Mouse (Mus musculus) neural tube, embryonic 13.5 days (tissue): ENCODE results near the gene Fam173a. TPM values are rescaled to one million over a fixed set of nuclear protein-coding genes. Genes with fewer than 3 reads are reported as not detected.
"Not testable (repeated sequence)": the region's sequence is repeated elsewhere in the genome, so short reads cannot be mapped to it uniquely, and the experiment has no call there.

Experiments used
- ATAC-seq: fragments of 200-750 bp; cut with Nextera tagmentation; 2 replicates; pipeline ENCODE4 v1.8.0; 2017; ENCODE audit warnings: low read depth, mild to moderate bottlenecking, moderate TSS enrichment, moderate library complexity
- H3K27ac ChIP-seq: fragments of 300-500 bp; sonication (generic); replicated peaks from 2 replicates; pipeline ENCODE4 v1.5.1; 2015; ENCODE audit warnings: moderate library complexity, mild to moderate bottlenecking, inconsistent platforms
- H3K27me3 ChIP-seq: fragments of 300-500 bp; sonication (generic); 2 replicates; pipeline ENCODE4 v1.6.1; 2015; ENCODE audit warnings: mild to moderate bottlenecking, inconsistent platforms
- H3K36me3 ChIP-seq: fragments of 300-500 bp; sonication (generic); 2 replicates; pipeline ENCODE4 v1.6.1; 2015; ENCODE audit warnings: mild to moderate bottlenecking, inconsistent platforms
- H3K4me1 ChIP-seq: fragments of 300-500 bp; sonication (generic); replicated peaks from 2 replicates; pipeline ENCODE4 v1.6.1; 2015; ENCODE audit warnings: inconsistent platforms
- H3K4me2 ChIP-seq: fragments of 300-500 bp; sonication (generic); 2 replicates; pipeline ENCODE4 v1.6.1; 2015; ENCODE audit warnings: inconsistent platforms, mild to moderate bottlenecking, moderate library complexity
- H3K4me3 ChIP-seq: fragments of 300-500 bp; sonication (generic); 2 replicates; pipeline ENCODE4 v1.5.1; 2015; ENCODE audit warnings: mild to moderate bottlenecking, inconsistent platforms
- H3K9ac ChIP-seq: fragments of 300-500 bp; sonication (generic); 2 replicates; pipeline ENCODE4 v1.6.1; 2015; ENCODE audit warnings: moderate library complexity, mild to moderate bottlenecking, inconsistent platforms
- H3K9me3 ChIP-seq: fragments of 300-500 bp; sonication (generic); 2 replicates; pipeline ENCODE4 v1.6.1; 2016; ENCODE audit warnings: inconsistent platforms
- WGBS: fragments of 180-500 bp; shearing (Covaris S2); methylation state at CpG from one replicate; pipeline ENCODE4 v1.1.7; 2015; 5-methylcytosine and 5-hydroxymethylcytosine counted together
- microRNA-seq: library from miRNA; unstranded; fragments of <30 nt; microRNA quantifications from one replicate; pipeline ENCODE4, GENCODE M21; 2016
- polyA plus RNA-seq: library from polyadenylated mRNA; unstranded; fragments of >200 nt; fragmentation: Nextera tagmentation; extraction: Ambion mirVana; gene quantifications from 2 replicates; pipeline ENCODE4 v1.2.1, GENCODE M21; 2015

The Fam173a gene
- polyA plus RNA-seq, 1 experiment from 2014 or later = 73.6 TPM

- no peak for ATAC-seq
- Histone ChIP-seq H3K4me1 (peaks cover 8% of the 10 kb centered on the region), H3K9ac (no peak overlapping the region), H3K4me2 (no peak overlapping the region), H3K27ac (no peak overlapping the region), H3K27me3 (no peaks in the 10 kb centered on the region; the same call in 1 of the 2 replicates), H3K4me3 (no peak overlapping the region), H3K9me3 (no peaks in the 10 kb centered on the region), H3K36me3 (no peaks in the 10 kb centered on the region)
- 91% methylated on average over 4 of the region's 4 CpGs for WGBS
These were observed 44.5 kb downstream of the Fam173a start for GRCm38 (mm10) chr17:25748238-25748637.

- no peaks in the 10 kb centered on the region for H3K9me3 ChIP-seq
- no peak for ATAC-seq
These were observed 48.4 kb downstream of the Fam173a start for GRCm38 (mm10) chr17:25744311-25744710.

GRCm38 (mm10) chr17:25743831-25744230 is 48.9 kb downstream of the Fam173a start:
- ATAC-seq = no peak
- WGBS = 95% methylated on average over 9 of the region's 9 CpGs
- Histone ChIP-seq H3K4me2 (no peak overlapping the region), H3K36me3 (no peaks in the 10 kb centered on the region), H3K4me1 (no peaks in the 10 kb centered on the region), H3K27me3 (no peaks in the 10 kb centered on the region; the same call in 1 of the 2 replicates), H3K9me3 (no peaks in the 10 kb centered on the region), H3K9ac (no peak overlapping the region), H3K4me3 (no peak overlapping the region), H3K27ac (no peak overlapping the region)

More at GRCm38 (mm10) chr17:25744311-25744710, 48.4 kb downstream of the Fam173a start:
- H3K27me3 ChIP-seq = no peaks in the 10 kb centered on the region; the same call in 1 of the 2 replicates
- no peak overlapping the region for H3K9ac ChIP-seq
- H3K36me3 ChIP-seq = no peaks in the 10 kb centered on the region
- no peaks in the 10 kb centered on the region for H3K4me1 ChIP-seq
- H3K27ac ChIP-seq = no peak overlapping the region
- no peak overlapping the region for H3K4me3 ChIP-seq
- H3K4me2 ChIP-seq = no peak overlapping the region
- WGBS = 85% methylated on average over 10 of the region's 10 CpGs

- WGBS = 74% methylated on average over 12 of the region's 12 CpGs
- H3K36me3 ChIP-seq, H3K9ac ChIP-seq, H3K27me3 ChIP-seq, H3K9me3 ChIP-seq, H3K4me2 ChIP-seq, H3K27ac ChIP-seq, H3K4me1 ChIP-seq, ATAC-seq, H3K4me3 ChIP-seq: not testable (repeated sequence)
These were observed 51.2 kb downstream of the Fam173a start for GRCm38 (mm10) chr17:25741471-25741870.

Small RNAs within 50 kb of the gene (microRNA-seq; reads per million reads assigned to microRNA genes)
- gene Gm25083 (not detected), gene Mir3082 (0.44 reads per million), gene Mir6966 (not detected)

Other genes starting within 250 kb of the Fam173a start
- gene Sox8, start 222.2 kb downstream of the Fam173a start, polyA plus RNA-seq = 10.8 and 11.6 TPM in 2 replicates
- gene Lmf1, start 213.8 kb downstream of the Fam173a start, polyA plus RNA-seq = 24.9 and 26.2 TPM in 2 replicates
- 2.1 and 2.8 TPM in 2 replicates for gene Gng13, start 75.7 kb downstream of the Fam173a start, polyA plus RNA-seq
- gene Chtf18, start 65.5 kb downstream of the Fam173a start, polyA plus RNA-seq = 7.3 and 9.1 TPM in 2 replicates
- gene Rpusd1, start 65.2 kb downstream of the Fam173a start, polyA plus RNA-seq = 20.4 and 24.4 TPM in 2 replicates
- not detected in 2 replicates for gene Mslnl, start 56.9 kb downstream of the Fam173a start, polyA plus RNA-seq
- 0.29 and 0.54 TPM in 2 replicates for gene Msln, start 38.5 kb downstream of the Fam173a start, polyA plus RNA-seq
- 26.4 and 26.6 TPM in 2 replicates for gene Narfl, start 19.1 kb downstream of the Fam173a start, polyA plus RNA-seq
- 101 and 107 TPM in 2 replicates for gene Haghl, start 7.2 kb downstream of the Fam173a start, polyA plus RNA-seq
- gene Ccdc78, start 6.3 kb downstream of the Fam173a start, polyA plus RNA-seq = 0.33 and 0.39 TPM in 2 replicates
- 0.66 and 1.9 TPM in 2 replicates for gene AC134908.4, start 2.8 kb upstream of the Fam173a start, polyA plus RNA-seq
- gene Metrn, start 4.2 kb upstream of the Fam173a start, polyA plus RNA-seq = 46.7 and 58.7 TPM in 2 replicates
- 27.7 and 31.8 TPM in 2 replicates for gene Fbxl16, start 16.2 kb upstream of the Fam173a start, polyA plus RNA-seq
- 27.0 and 28.3 TPM in 2 replicates for gene Wdr24, start 30.7 kb upstream of the Fam173a start, polyA plus RNA-seq
- 55.2 and 60.6 TPM in 2 replicates for gene Jmjd8, start 36.0 kb upstream of the Fam173a start, polyA plus RNA-seq
- gene Stub1, start 40.5 kb upstream of the Fam173a start, polyA plus RNA-seq = 284 and 316 TPM in 2 replicates
- 18.9 and 21.1 TPM in 2 replicates for gene Rhbdl1, start 44.4 kb upstream of the Fam173a start, polyA plus RNA-seq
- 6.9 and 7.5 TPM in 2 replicates for gene Gm20683, start 48.9 kb upstream of the Fam173a start, polyA plus RNA-seq
- 15.4 and 18.3 TPM in 2 replicates for gene Rhot2, start 52.0 kb upstream of the Fam173a start, polyA plus RNA-seq
- 14.1 and 15.6 TPM in 2 replicates for gene Wdr90, start 68.6 kb upstream of the Fam173a start, polyA plus RNA-seq
- 10.8 and 14.2 TPM in 2 replicates for gene Mcrip2, start 75.9 kb upstream of the Fam173a start, polyA plus RNA-seq
- gene Mettl26, start 82.2 kb upstream of the Fam173a start, polyA plus RNA-seq = 56.8 and 65.5 TPM in 2 replicates
- 0.53 and 0.79 TPM in 2 replicates for gene Wfikkn1, start 88.0 kb upstream of the Fam173a start, polyA plus RNA-seq
- gene Rab40c, start 126.8 kb upstream of the Fam173a start, polyA plus RNA-seq = 50.7 and 51.5 TPM in 2 replicates
- 56.1 and 62.3 TPM in 2 replicates for gene Pigq, start 152.0 kb upstream of the Fam173a start, polyA plus RNA-seq
- gene Nhlrc4, start 152.1 kb upstream of the Fam173a start, polyA plus RNA-seq = not detected in 2 replicates
- gene A930017K11Rik, start 159.7 kb upstream of the Fam173a start, polyA plus RNA-seq = 0.22 and 0.34 TPM in 2 replicates
- gene Capn15, start 192.9 kb upstream of the Fam173a start, polyA plus RNA-seq = 16.7 and 20.5 TPM in 2 replicates